8 mouse cellular contexts compared by ENCODE assay signal in the genomic region with DNA sequence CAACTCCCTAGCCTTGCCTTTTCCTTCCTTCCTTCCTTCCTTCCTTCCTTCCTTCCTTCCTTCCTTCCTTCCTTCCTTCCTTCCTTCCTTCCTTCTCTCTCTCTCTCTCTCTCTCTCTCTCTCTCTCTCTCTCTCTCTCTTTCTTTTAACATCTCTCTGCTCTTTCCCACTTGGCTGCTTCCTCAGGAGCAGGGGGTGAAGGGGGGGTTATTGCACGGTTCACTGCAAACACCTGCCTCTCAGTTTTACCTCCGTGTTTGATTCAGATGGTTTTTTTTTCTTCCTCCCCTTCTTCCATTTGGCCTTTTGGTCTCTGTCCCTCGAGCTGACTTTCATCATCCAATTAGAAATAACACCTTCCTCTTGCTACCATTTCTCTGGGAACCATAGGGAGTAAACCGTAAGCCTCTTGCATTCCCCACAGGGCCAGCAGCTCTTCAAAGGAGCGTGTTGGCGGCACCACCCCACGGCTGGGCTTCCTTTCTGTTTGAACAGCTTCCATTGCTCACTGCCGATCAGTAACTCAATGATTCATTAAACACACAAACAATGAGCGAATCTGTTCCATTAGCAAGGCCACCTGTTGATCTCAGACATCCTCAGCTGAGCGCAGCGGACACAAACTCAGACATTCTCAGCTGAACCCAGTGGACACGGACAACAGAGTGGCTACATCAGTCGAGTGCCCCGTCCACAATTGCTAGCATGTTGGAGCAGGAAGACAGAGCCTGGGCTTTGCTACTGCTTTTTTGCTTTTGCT.
DNase-seq lines count a peak whose midpoint lies in the region; ATAC-seq and TF ChIP-seq lines count a peak whose summit lies in the region.

No protein-coding gene starts in this region.

- H3K9me3 ChIP-seq in heart, embryonic 13.5 days, result no peaks in the 10 kb centered on the region
- H3K9me3 ChIP-seq in kidney, postnatal 0 days (replicated peaks; ENCODE audit: low read length), result no peaks in the 10 kb centered on the region
- no peaks in the 10 kb centered on the region for H3K9me3 ChIP-seq in liver, postnatal 0 days (ENCODE audit: low read length)
- no peaks in the 10 kb centered on the region for H3K9me3 ChIP-seq in neural tube, embryonic 15.5 days (replicated peaks)

- H3K4me1 ChIP-seq in heart, embryonic 13.5 days, result no peaks in the 10 kb centered on the region; the same call in 1 of the 2 replicates
- 0 out of 2 replicates have a peak, but pooled peaks cover 3% of the 10 kb centered on the region for H3K4me1 ChIP-seq in kidney, postnatal 0 days (replicated peaks; ENCODE audit: insufficient read depth, low read length)
- H3K4me1 ChIP-seq in liver, postnatal 0 days (ENCODE audit: insufficient read depth), result no peaks in the 10 kb centered on the region
- peaks cover 7% of the 10 kb centered on the region; the same call in 1 of the 2 replicates for H3K4me1 ChIP-seq in neural tube, embryonic 15.5 days

- DNase-seq in 3T3-L1 (ENCODE audit: low read depth, low spot score), result peak; percentile 3
- peak; percentile 19 for DNase-seq in adrenal gland, postnatal 25 days
- DNase-seq in kidney, postnatal 0 days (ENCODE audit: low spot score), result peak; percentile 70
- DNase-seq in liver, postnatal 0 days, result peak; percentile 25
- DNase-seq in gastrocnemius, postnatal 14 days, result no peak
- DNase-seq in testis, postnatal 14 days (ENCODE audit: low spot score), result no peak

- TF ChIP-seq CTCF in kidney, postnatal 0 days (IDR thresholded peaks at IDR 0.05; ENCODE audit: low read depth), result no peak
- TF ChIP-seq CTCF in liver, postnatal 0 days (IDR thresholded peaks at IDR 0.05; ENCODE audit: low read depth), result no peak

- ATAC-seq in heart, embryonic 13.5 days (ENCODE audit: extremely low read depth, insufficient number of reproducible peaks, low FRiP score, low TSS enrichment), result no peak
- peak; percentile 82 for ATAC-seq in kidney, postnatal 0 days (replicated peaks; ENCODE audit: low FRiP score, low read depth)
- ATAC-seq in liver, postnatal 0 days, result peak; percentile 87
- no peak for ATAC-seq in neural tube, embryonic 15.5 days (ENCODE audit: low FRiP score)

- TF ChIP-seq EP300 in liver, postnatal 0 days (IDR thresholded peaks at IDR 0.05; ENCODE audit: low read depth), result no peak

- no peak overlapping the region for H3K9ac ChIP-seq in heart, embryonic 13.5 days
- H3K9ac ChIP-seq in kidney, postnatal 0 days (ENCODE audit: low read depth, low read length), result 0 out of 2 replicates have a peak overlapping the region, but pooled peaks have one; percentile 31
- H3K9ac ChIP-seq in liver, postnatal 0 days (replicated peaks), result no peak overlapping the region
- H3K9ac ChIP-seq in neural tube, embryonic 15.5 days (replicated peaks), result no peak overlapping the region

- no peaks in the 10 kb centered on the region for H3K27me3 ChIP-seq in heart, embryonic 13.5 days (replicated peaks)
- no peaks in the 10 kb centered on the region for H3K27me3 ChIP-seq in kidney, postnatal 0 days (ENCODE audit: insufficient read depth, low read length)
- no peaks in the 10 kb centered on the region for H3K27me3 ChIP-seq in liver, postnatal 0 days (ENCODE audit: insufficient read depth, low read length)
- no peaks in the 10 kb centered on the region for H3K27me3 ChIP-seq in neural tube, embryonic 15.5 days (replicated peaks)

- H3K4me2 ChIP-seq in heart, embryonic 13.5 days, result peak overlapping the region; percentile 52
- H3K4me2 ChIP-seq in kidney, postnatal 0 days (ENCODE audit: low read length), result peak overlapping the region; percentile 52
- peak overlapping the region; percentile 45; the same call in 1 of the 2 replicates for H3K4me2 ChIP-seq in liver, postnatal 0 days (ENCODE audit: low read depth, low read length)
- H3K4me2 ChIP-seq in neural tube, embryonic 15.5 days, result peak overlapping the region; percentile 47

- H3K27ac ChIP-seq in heart, embryonic 13.5 days (replicated peaks), result no peak overlapping the region
- H3K27ac ChIP-seq in kidney, postnatal 0 days, result peak overlapping the region; percentile 25; the same call in 1 of the 2 replicates
- no peak overlapping the region for H3K27ac ChIP-seq in liver, postnatal 0 days (ENCODE audit: low read depth)
- no peak overlapping the region for H3K27ac ChIP-seq in neural tube, embryonic 15.5 days (replicated peaks)

- intact Hi-C loops in gastrocnemius, postnatal 14 days (cut with DNase I; ENCODE audit: low total_unique reads), result no loop called here

- no peaks in the 10 kb centered on the region for H3K36me3 ChIP-seq in heart, embryonic 13.5 days
- no peaks in the 10 kb centered on the region for H3K36me3 ChIP-seq in kidney, postnatal 0 days (ENCODE audit: insufficient read depth, low read length)
- no peaks in the 10 kb centered on the region for H3K36me3 ChIP-seq in liver, postnatal 0 days (replicated peaks; ENCODE audit: insufficient read depth, low read length)
- H3K36me3 ChIP-seq in neural tube, embryonic 15.5 days, result no peaks in the 10 kb centered on the region

- 37% methylated on average over 14 of the region's 14 CpGs for WGBS in heart, embryonic 13.5 days
- 16% methylated on average over 14 of the region's 14 CpGs for WGBS in kidney, postnatal 0 days
- WGBS in liver, postnatal 0 days (ENCODE audit: insufficient replicate concordance), result 34% methylated on average over 14 of the region's 14 CpGs
- WGBS in neural tube, embryonic 15.5 days, result 29% methylated on average over 14 of the region's 14 CpGs

- H3K4me3 ChIP-seq in heart, embryonic 13.5 days, result peak overlapping the region; percentile 32
- peak overlapping the region; percentile 26; the same call in 1 of the 2 replicates for H3K4me3 ChIP-seq in kidney, postnatal 0 days (replicated peaks; ENCODE audit: low read depth, low read length)
- 0 out of 2 replicates have a peak overlapping the region, but pooled peaks have one; percentile 4 for H3K4me3 ChIP-seq in liver, postnatal 0 days (ENCODE audit: low read depth, low read length)
- H3K4me3 ChIP-seq in neural tube, embryonic 15.5 days (replicated peaks), result peak overlapping the region; percentile 22

Comparison
In these comparisons a context has a peak if more than half of its experiments do, and no peak if none do; other contexts are left out.
1. DNase-seq: peak in 3T3-L1 (single experiment), adrenal gland, postnatal 25 days (single experiment), kidney, postnatal 0 days (single experiment) and liver, postnatal 0 days (single experiment); none in gastrocnemius, postnatal 14 days (single experiment) and testis, postnatal 14 days (single experiment).
2. ATAC-seq: peak in kidney, postnatal 0 days (single experiment) and liver, postnatal 0 days (single experiment); none in heart, embryonic 13.5 days (single experiment) and neural tube, embryonic 15.5 days (single experiment).
3. Peak in every context shown above with its lines, with median percentiles within 50 percentile points of each other: H3K4me2 ChIP-seq and H3K4me3 ChIP-seq.